Mouse (Mus musculus) liver, adult 2 months (tissue): ENCODE measurements around the gene Mtpn. TPM values are rescaled to one million over a fixed set of nuclear protein-coding genes. Genes with fewer than 3 reads are reported as not detected.
A peak's percentile ranks its signal among the peaks of the same experiment; 100 is the strongest.

Source experiments
- DNase-seq: peaks from one replicate; pipeline ENCODE4 v3.0.0-alpha.2; 2011; ENCODE audit warnings: low read depth, low spot score; ENCODE audit errors: extremely low read depth
- H3K27ac ChIP-seq: fragments of 200-500 bp; replicated peaks from 2 replicates; pipeline ENCODE4 v1.5.1; 2012; ENCODE audit warnings: low read depth, mild to moderate bottlenecking, control low read depth, inconsistent platforms, low read length; ENCODE audit not compliant: insufficient read depth
- H3K27me3 ChIP-seq: fragments of 200-500 bp; 2 replicates; pipeline ENCODE4 v1.6.1; 2012; ENCODE audit warnings: mild to moderate bottlenecking, moderate library complexity, low read length, inconsistent platforms; ENCODE audit not compliant: control insufficient read depth, insufficient read depth
- H3K36me3 ChIP-seq: fragments of 200-500 bp; 2 replicates; pipeline ENCODE4 v1.6.1; 2012; ENCODE audit warnings: low read length, inconsistent platforms; ENCODE audit not compliant: control insufficient read depth, insufficient read depth
- H3K4me1 ChIP-seq: fragments of 200-500 bp; 2 replicates; pipeline ENCODE4 v1.6.1; 2011; ENCODE audit warnings: low read length; ENCODE audit not compliant: control insufficient read depth, insufficient read depth
- H3K4me3 ChIP-seq: fragments of 200-500 bp; 2 replicates; pipeline ENCODE4 v1.5.1; 2011; ENCODE audit warnings: low read depth, mild to moderate bottlenecking, control low read depth, low read length, moderate library complexity; ENCODE audit not compliant: insufficient read depth
- H3K79me2 ChIP-seq: fragments of 200-500 bp; 2 replicates; pipeline ENCODE4 v1.6.1; 2012; ENCODE audit warnings: inconsistent platforms, mild to moderate bottlenecking, low read length, moderate library complexity; ENCODE audit not compliant: control insufficient read depth, insufficient read depth
- H3K9ac ChIP-seq: fragments of 200-500 bp; 2 replicates; pipeline ENCODE4 v1.6.1; 2012; ENCODE audit warnings: low read depth, mild to moderate bottlenecking, control low read depth, inconsistent platforms, low read length
- CTCF ChIP-seq: fragments of 200-500 bp; IDR thresholded peaks from 2 replicates; pipeline ENCODE4 v1.5.1; 2011; ENCODE audit warnings: low read depth, low read length, control low read depth
- POLR2A ChIP-seq: fragments of 200-500 bp; IDR thresholded peaks from 2 replicates; pipeline ENCODE4 v1.6.1; 2011; ENCODE audit warnings: low read length, control low read depth; ENCODE audit not compliant: insufficient read depth; ENCODE audit errors: extremely low read depth
- WGBS: fragments of 180-500 bp; shearing (Covaris S2); methylation state at CpG from one replicate; pipeline ENCODE4 v1.1.7; 2018; 5-methylcytosine and 5-hydroxymethylcytosine counted together
- polyA plus RNA-seq: library from polyadenylated mRNA; depleted of rRNA; stranded (reverse); fragments of >200 nt; gene quantifications from 2 replicates; pipeline ENCODE4 v1.2.3, GENCODE M21; 2012; rRNA removed
- total RNA-seq: library from RNA; depleted of rRNA; stranded (reverse); fragments of >200 nt; gene quantifications from 2 replicates; pipeline ENCODE4 v1.2.3, GENCODE M21; 2014; rRNA removed

The Mtpn gene
- total RNA-seq: 61.3 and 62.0 TPM in 2 replicates
- 62.7 and 86.3 TPM in 2 replicates for polyA plus RNA-seq

DNA sequence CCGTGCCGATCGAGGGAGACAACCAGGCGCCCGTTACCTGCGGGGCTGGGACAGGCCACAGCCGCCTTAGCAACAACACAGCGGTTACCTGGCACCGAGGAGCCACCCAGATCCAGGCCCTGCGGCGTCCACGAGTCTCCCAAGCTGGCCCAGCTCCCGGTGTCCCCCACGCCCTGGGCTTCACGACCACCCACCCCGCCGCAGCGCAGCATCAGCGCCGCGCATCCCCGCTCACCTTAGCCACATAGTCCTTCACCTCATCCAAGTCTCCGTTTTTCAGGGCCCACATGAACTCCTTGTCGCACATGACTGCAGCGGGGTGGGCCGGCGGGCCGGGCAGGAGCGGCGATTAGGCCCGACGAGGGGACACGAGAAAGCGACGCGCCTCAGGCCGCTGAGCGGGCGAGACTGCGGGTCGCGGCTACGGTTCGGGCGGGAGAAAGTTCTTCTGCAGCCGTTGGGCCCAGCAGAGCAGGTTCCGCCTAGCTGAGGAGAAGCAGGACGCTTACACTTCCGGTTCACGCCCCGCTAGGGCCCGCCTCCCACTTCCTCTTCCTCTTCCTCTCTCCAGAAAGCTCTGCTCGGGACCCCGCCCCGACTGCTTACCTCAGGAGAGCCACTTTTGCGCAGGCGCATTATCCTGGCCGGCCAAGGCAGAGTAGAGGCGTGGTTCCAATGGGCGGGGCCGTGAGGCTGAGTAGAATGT lies at the start of gene Mtpn:
TSS of gene Mtpn (minus strand) at position 585 of the 706 bp plus-strand sequence.
- peak; percentile 93 for DNase-seq
- peaks cover 2% of the 10 kb centered on the region; the same call in 1 of the 2 replicates for H3K36me3 ChIP-seq
- under 1% methylated on average over 61 of the region's 61 CpGs for WGBS
- H3K27me3 ChIP-seq: no peaks in the 10 kb centered on the region
- peak within 1 kb of the TSS; percentile 94 for H3K9ac ChIP-seq
- H3K27ac ChIP-seq: peak within 1 kb of the TSS; percentile 59
- peak within 1 kb of the TSS; percentile 95 for H3K4me3 ChIP-seq
- peaks cover 5% of the 10 kb centered on the region; the same call in 1 of the 2 replicates for H3K4me1 ChIP-seq
- peaks cover 20% of the 10 kb centered on the region for H3K79me2 ChIP-seq
- TF ChIP-seq POLR2A: peak; percentile 71; the same call in 1 of the 2 replicates
- TF ChIP-seq CTCF: no peak

DNA sequence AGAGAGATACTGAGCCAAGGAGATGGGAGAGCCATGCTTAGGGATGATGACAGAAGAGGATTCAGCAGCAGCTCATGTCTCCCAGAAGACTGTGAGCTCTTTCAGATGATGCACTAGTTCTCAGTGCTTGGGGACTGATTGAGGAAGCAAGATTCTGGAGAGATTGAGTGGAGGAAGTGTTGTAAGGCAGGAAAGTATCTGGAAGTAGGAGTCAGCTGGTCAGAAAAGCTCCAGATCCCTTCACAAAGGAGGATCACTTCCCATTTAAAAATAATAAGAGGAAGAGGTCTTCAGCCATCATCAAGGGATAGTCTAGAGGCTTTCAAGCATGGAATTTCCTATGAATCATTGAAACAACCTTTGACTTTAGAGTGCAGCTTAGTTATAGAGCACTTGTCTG lies 29.0 kb upstream of the Mtpn start:
- Histone ChIP-seq H3K36me3 (no peaks in the 10 kb centered on the region), H3K4me1 (no peaks in the 10 kb centered on the region), H3K27me3 (no peaks in the 10 kb centered on the region), H3K4me3 (no peak overlapping the region), H3K27ac (no peak overlapping the region), H3K9ac (no peak overlapping the region), H3K79me2 (no peaks in the 10 kb centered on the region)
- no peak for TF ChIP-seq CTCF
- no peak for TF ChIP-seq POLR2A
- no peak for DNase-seq

DNA sequence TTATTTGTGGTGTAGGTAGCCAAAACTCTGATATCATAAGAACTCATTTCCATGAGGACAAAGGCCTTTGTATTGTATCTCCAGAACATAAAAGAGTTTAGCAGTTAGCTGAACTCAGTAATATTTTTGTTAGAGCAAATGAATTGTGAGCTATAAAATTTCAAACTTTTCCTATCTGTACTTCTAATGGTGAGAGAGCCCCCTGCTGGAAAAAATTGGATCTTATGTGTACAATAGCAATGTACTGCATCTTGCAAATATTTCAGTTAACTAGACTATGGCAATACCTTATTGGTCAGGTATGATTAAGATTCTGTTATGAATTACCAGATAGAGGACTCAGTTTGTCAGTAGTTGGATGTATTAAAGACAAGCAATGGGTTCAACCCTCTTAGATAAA lies 28.1 kb upstream of the Mtpn start:
- Histone ChIP-seq H3K9ac (no peak overlapping the region), H3K36me3 (no peaks in the 10 kb centered on the region), H3K79me2 (no peaks in the 10 kb centered on the region), H3K4me3 (no peak overlapping the region), H3K27me3 (no peaks in the 10 kb centered on the region), H3K4me1 (no peaks in the 10 kb centered on the region), H3K27ac (no peak overlapping the region)
- DNase-seq: peak; percentile 58
- TF ChIP-seq POLR2A: no peak
- TF ChIP-seq CTCF: peak; percentile 41

DNA sequence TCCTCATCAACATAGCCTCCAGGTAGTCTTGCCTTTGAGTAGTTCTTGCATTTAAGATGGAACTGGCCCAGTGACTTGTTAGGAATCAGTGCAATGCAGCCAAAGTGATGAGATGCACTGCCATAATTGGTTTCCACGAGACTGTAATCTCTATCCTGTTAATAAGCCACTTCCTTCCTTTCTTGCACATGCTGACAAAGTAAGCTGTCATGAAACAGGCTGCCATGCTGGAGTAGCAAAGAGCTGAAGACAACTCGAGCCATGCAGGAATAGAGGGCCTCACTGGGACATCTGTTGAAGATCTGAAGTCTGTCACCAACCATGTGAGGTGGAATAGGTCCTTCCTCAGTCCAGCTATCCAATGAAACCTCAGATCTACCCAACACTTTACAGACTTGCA lies 20.3 kb upstream of the Mtpn start:
- no peaks in the 10 kb centered on the region for H3K36me3 ChIP-seq
- TF ChIP-seq CTCF: no peak
- H3K9ac ChIP-seq: no peak overlapping the region
- H3K27me3 ChIP-seq: no peaks in the 10 kb centered on the region
- 58% methylated on average over 2 of the region's 2 CpGs for WGBS
- H3K4me1 ChIP-seq: no peaks in the 10 kb centered on the region
- DNase-seq: no peak
- no peak overlapping the region for H3K4me3 ChIP-seq
- no peaks in the 10 kb centered on the region for H3K79me2 ChIP-seq
- H3K27ac ChIP-seq: no peak overlapping the region

DNA sequence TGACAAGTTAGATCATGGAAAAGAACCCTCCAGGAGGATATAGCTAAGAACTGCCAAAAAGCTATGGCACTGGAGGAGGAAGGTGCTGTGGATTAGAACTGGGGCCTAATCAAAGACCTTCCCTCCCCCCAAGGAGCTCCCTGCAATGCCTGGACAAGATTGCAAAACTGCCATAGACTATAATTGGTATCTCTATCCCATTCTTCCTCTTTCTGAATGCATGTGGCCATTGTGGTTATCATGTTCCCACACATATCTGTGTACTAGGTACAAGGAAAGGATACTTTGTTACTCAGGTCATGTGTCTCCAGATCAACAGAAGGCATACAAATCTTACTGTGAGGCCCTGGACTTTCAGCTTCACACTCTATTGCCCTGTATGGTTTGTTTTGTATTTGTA lies 4.7 kb upstream of the Mtpn start:
- no peaks in the 10 kb centered on the region for H3K4me1 ChIP-seq
- no peak for TF ChIP-seq POLR2A
- TF ChIP-seq CTCF: no peak
- H3K4me3 ChIP-seq: no peak overlapping the region
- H3K27ac ChIP-seq: no peak overlapping the region
- H3K79me2 ChIP-seq: 0 out of 2 replicates have a peak, but pooled peaks cover 1% of the 10 kb centered on the region
- H3K9ac ChIP-seq: no peak overlapping the region
- H3K36me3 ChIP-seq: no peaks in the 10 kb centered on the region
- no peak for DNase-seq
- H3K27me3 ChIP-seq: no peaks in the 10 kb centered on the region

DNA sequence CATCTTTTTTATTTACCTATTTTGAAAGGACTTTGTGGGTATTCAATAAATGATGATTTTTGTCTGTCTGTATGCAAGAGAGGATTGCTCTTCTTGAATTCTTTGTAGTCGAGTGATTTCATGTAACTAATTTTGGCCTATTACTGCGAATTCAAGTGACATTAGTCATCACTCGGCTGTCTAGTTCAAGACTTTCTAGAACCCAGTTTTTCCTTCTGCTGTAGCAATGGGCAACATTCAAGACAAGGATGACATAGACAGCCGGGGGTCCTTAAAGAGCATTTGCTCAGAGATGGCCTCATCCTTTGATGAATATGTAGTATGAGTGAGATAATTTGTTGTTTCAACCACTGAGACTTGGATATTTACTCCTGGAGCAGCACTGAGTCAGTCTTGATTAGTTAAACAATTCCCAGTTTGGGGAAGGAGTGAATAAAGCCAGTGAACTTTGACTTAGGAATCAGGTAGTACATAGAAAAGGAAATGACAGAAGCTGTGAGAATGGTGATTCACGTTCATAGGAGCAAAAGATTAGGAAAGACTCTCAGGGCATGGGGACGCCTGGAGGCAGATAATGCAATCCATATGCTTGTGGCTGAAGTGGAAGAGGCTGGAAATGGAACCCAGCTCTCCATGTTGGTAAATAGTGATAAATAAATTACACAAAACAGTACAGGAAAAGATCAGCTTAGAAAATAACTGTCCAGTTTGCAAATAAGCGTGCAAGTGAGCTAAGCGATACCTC lies 3.1 kb upstream of the Mtpn start:
- 82% methylated on average over 8 of the region's 8 CpGs for WGBS

More for the DNA sequence above, 3.1 kb upstream of the Mtpn start:
- DNase-seq: no peak
- TF ChIP-seq POLR2A: no peak
- no peak for TF ChIP-seq CTCF
- Histone ChIP-seq H3K79me2 (peaks cover 12% of the 10 kb centered on the region; the same call in 1 of the 2 replicates), H3K9ac (no peak overlapping the region), H3K27ac (no peak overlapping the region), H3K27me3 (no peaks in the 10 kb centered on the region), H3K4me3 (no peak overlapping the region), H3K4me1 (peaks cover 3% of the 10 kb centered on the region; the same call in 1 of the 2 replicates), H3K36me3 (no peaks in the 10 kb centered on the region)
